Mouse (Mus musculus) C2C12 (cell line): ENCODE data around the gene Ero1l. TPM values are rescaled to one million over a fixed set of nuclear protein-coding genes. Genes with fewer than 3 reads are reported as not detected.

ENCODE experiments used
- H3K27me3 ChIP-seq: one replicate; pipeline ENCODE4 v1.6.1; 2011; ENCODE audit not compliant: control insufficient read depth, insufficient read depth, insufficient read length
- H3K36me3 ChIP-seq: one replicate; pipeline ENCODE4 v1.6.1; 2011; ENCODE audit not compliant: control insufficient read depth, insufficient read depth
- H3K4me3 ChIP-seq: one replicate; pipeline ENCODE4 v1.5.1; 2011; ENCODE audit warnings: mild to moderate bottlenecking, control low read depth; ENCODE audit not compliant: poor library complexity, insufficient read depth, severe bottlenecking
- H3K79me2 ChIP-seq: one replicate; pipeline ENCODE4 v1.6.1; 2011; ENCODE audit not compliant: control insufficient read depth, insufficient read depth
- H3K79me3 ChIP-seq: one replicate; pipeline ENCODE4 v1.6.1; 2011; ENCODE audit warnings: low read depth, control low read depth
- H3ac ChIP-seq: one replicate; pipeline ENCODE3; 2011; ENCODE audit warnings: low read depth; ENCODE audit not compliant: control insufficient read depth, insufficient read length
- CEBPB ChIP-seq: IDR thresholded peaks from one replicate; pipeline ENCODE4 v1.6.1; 2011; ENCODE audit warnings: low read depth, mild to moderate bottlenecking, control low read depth, moderate library complexity
- CTCF ChIP-seq: IDR thresholded peaks from one replicate; pipeline ENCODE4 v1.5.1; 2011; ENCODE audit not compliant: control insufficient read depth, insufficient read depth, insufficient read length
- FOSL1 ChIP-seq: IDR thresholded peaks from one replicate; pipeline ENCODE4 v1.8.0; 2011; ENCODE audit warnings: mild to moderate bottlenecking, low read length; ENCODE audit not compliant: poor library complexity, insufficient read depth, severe bottlenecking
- MAX ChIP-seq: IDR thresholded peaks from one replicate; pipeline ENCODE4 v1.6.1; 2011; ENCODE audit warnings: mild to moderate bottlenecking, control low read depth
- MYOD1 ChIP-seq: IDR thresholded peaks from one replicate; pipeline ENCODE4 v1.6.1; 2011; ENCODE audit warnings: low read depth; ENCODE audit not compliant: control insufficient read depth, insufficient read length
- MYOG ChIP-seq: IDR thresholded peaks from one replicate; pipeline ENCODE4 v1.6.1; 2011; ENCODE audit not compliant: control insufficient read depth, insufficient read length; ENCODE audit errors: extremely low read depth
- USF1 ChIP-seq: IDR thresholded peaks from one replicate; pipeline ENCODE4 v1.6.1; 2011; ENCODE audit warnings: low read depth, mild to moderate bottlenecking, control low read depth, moderate library complexity
- polyA plus RNA-seq: library from polyadenylated mRNA; unstranded; fragments of >200 nt; fragmentation: generic; extraction: Trizol; gene quantifications from one replicate; pipeline ENCODE4 v1.2.1, GENCODE M21; 2012; ENCODE audit warnings: missing spikeins

Gene Ero1l
- polyA plus RNA-seq, 1 experiment = 9.0 TPM

DNA sequence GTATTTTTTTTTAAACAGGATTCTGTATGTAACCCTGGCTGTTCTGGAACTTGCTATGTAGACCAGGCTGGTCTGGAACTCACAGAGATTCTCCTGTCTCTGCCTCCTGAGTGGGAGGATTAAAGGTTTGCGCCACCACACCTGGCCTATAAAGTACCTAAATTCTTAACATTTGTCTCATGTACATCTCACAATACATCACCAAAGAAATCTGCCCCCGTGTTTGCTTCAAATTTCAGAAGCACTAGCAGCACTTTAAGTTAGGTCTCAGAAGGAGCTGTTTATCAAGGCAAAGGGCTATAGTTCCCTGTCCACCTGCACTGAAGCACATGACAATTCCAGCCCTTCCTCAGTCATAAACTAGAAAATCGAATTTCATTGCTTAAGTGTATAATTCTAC, 36.5 kb downstream of the Ero1l start:
- H3K27me3 ChIP-seq = no peaks in the 10 kb centered on the region
- H3K79me2 ChIP-seq = no peaks in the 10 kb centered on the region
- no peaks in the 10 kb centered on the region for H3K79me3 ChIP-seq
- TF ChIP-seq USF1 (no peak), CTCF (no peak), MAX (no peak), MYOG (no peak), FOSL1 (no peak), MYOD1 (no peak), CEBPB (no peak)
- peaks cover 8% of the 10 kb centered on the region for H3K36me3 ChIP-seq
- H3ac ChIP-seq = no peak overlapping the region
- H3K4me3 ChIP-seq = no peak overlapping the region

- Histone ChIP-seq H3K36me3 (no peaks in the 10 kb centered on the region), H3K79me2 (no peaks in the 10 kb centered on the region), H3K79me3 (no peaks in the 10 kb centered on the region), H3K27me3 (no peaks in the 10 kb centered on the region), H3ac (no peak overlapping the region), H3K4me3 (no peak overlapping the region)
- TF ChIP-seq USF1 (no peak), MYOG (no peak), CTCF (no peak), CEBPB (no peak), MAX (no peak), FOSL1 (no peak), MYOD1 (no peak)
Observed at GRCm38 (mm10) chr14:45275816-45276215, 42.8 kb downstream of the Ero1l start.

DNA sequence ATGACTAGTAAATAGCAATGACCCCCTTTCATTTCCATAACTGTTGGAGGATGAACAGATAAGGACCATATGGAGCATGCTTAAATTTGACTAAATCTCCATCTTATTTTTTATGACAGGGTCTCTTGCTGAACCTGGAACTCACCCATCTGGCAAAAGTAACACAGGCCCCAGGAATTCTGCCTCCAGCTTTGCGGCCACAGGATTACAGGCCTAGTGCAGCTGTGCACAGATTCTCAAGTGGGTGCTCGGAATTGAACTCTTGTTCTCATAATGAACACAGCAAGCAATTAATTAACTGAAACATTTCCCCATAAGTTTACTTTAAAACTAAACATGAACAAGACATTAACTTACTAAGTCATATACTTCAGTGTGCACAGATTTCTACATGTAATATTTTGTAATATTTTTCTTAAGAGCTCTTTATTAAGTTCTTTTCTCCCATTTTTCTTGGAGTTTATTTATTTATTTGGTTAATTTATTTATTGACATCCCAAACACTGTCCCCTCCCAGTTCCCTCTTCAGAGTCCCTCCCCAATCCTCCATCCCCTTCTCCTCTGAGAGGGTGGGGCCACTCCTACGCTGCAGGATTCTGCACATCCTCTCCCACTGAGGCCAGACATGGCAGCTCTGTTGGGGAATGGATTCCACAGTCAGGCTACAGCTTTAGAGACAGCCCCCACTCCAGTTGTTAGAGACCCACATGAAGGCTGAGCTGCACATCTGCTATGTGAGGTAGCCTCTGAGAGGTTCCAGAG, 54.6 kb downstream of the Ero1l start:
- H3K4me3 ChIP-seq = no peak overlapping the region
- no peaks in the 10 kb centered on the region for H3K36me3 ChIP-seq
- TF ChIP-seq USF1 (no peak), MYOD1 (no peak), CEBPB (no peak), FOSL1 (no peak), MYOG (no peak)
- no peaks in the 10 kb centered on the region for H3K79me3 ChIP-seq
- no peaks in the 10 kb centered on the region for H3K79me2 ChIP-seq
- no peak overlapping the region for H3ac ChIP-seq
- no peaks in the 10 kb centered on the region for H3K27me3 ChIP-seq

DNA sequence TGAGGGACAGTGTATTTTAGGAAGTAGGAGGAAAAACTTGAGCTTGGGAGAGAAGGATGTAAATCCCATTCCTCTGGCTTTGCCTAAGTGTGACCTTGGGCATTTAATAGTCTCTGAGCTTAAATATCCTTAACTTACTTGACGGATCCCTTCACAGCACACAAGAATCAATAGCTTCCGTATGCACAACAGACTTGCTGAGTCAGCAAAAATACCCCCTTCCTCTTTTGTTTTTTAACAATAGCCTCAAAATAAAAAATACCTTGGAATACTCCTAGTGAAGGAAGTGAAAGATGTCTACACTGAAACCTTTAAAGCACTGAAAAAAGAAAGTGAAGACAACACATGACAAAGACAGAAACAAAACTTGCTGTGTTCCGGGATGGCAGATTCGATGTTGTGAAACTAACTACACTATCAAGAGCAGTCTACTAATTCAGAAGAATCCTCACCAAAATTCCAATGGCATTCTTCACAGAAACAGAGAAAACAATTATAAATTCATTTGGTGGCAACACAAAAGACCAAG, 67.0 kb downstream of the Ero1l start:
- TF ChIP-seq USF1 (no peak), MYOG (no peak), CTCF (no peak), CEBPB (no peak), FOSL1 (no peak), MYOD1 (no peak), MAX (no peak)
- Histone ChIP-seq H3K27me3 (no peaks in the 10 kb centered on the region), H3K36me3 (no peaks in the 10 kb centered on the region), H3ac (no peak overlapping the region), H3K4me3 (no peak overlapping the region), H3K79me2 (no peaks in the 10 kb centered on the region), H3K79me3 (no peaks in the 10 kb centered on the region)

- no peak overlapping the region for H3ac ChIP-seq
- no peaks in the 10 kb centered on the region for H3K36me3 ChIP-seq
- no peaks in the 10 kb centered on the region for H3K27me3 ChIP-seq
- TF ChIP-seq MYOG (no peak), MYOD1 (no peak)
- no peaks in the 10 kb centered on the region for H3K79me3 ChIP-seq
- no peak overlapping the region for H3K4me3 ChIP-seq
- no peaks in the 10 kb centered on the region for H3K79me2 ChIP-seq
Observed at GRCm38 (mm10) chr14:45241613-45242012, 77.0 kb downstream of the Ero1l start.

DNA sequence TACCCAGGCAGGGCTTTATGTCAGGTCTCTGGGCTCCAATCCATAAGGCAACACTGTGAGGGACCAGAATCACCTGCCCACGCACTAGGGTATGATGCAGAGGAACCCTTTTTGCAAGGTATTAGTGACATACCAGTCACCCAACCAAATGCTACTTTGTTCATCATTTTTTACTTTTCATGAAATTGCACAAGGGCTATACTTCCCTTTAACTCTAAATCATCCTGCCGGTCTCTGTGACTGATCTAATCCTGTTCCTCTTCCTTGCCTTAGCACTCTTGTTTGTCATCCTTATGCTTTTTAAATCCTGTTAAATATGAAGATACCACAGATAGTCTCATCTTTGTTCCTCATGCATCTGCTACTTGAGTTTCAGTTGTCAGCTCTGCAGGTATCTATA, 79.5 kb downstream of the Ero1l start:
- TF ChIP-seq MYOG (no peak), MYOD1 (no peak)
- H3K4me3 ChIP-seq = no peak overlapping the region
- no peaks in the 10 kb centered on the region for H3K79me2 ChIP-seq
- H3K79me3 ChIP-seq = no peaks in the 10 kb centered on the region
- H3ac ChIP-seq = no peak overlapping the region
- no peaks in the 10 kb centered on the region for H3K36me3 ChIP-seq
- H3K27me3 ChIP-seq = no peaks in the 10 kb centered on the region

Other genes starting within 250 kb of the Ero1l start
- gene Gpr137c, start 99.1 kb downstream of the Ero1l start, polyA plus RNA-seq = 0.01 TPM
- 0.67 TPM for gene Txndc16, start 98.4 kb downstream of the Ero1l start, polyA plus RNA-seq
- gene Psmc6, start 11.0 kb upstream of the Ero1l start, polyA plus RNA-seq = 47.5 TPM
- gene Styx, start 32.3 kb upstream of the Ero1l start, polyA plus RNA-seq = 6.7 TPM
- gene Gnpnat1, start 86.1 kb upstream of the Ero1l start, polyA plus RNA-seq = 12.5 TPM
- gene Fermt2, start 211.3 kb upstream of the Ero1l start, polyA plus RNA-seq = 40.9 TPM